Mouse (Mus musculus) right cerebral cortex, adult 18-20 months (tissue): ENCODE results near the gene Slc9a1.

Experiments
- DNase-seq: peaks from one replicate; pipeline ENCODE4 v3.0.0; 2022; ENCODE audit warnings: mixed read lengths

The Slc9a1 gene

DNA sequence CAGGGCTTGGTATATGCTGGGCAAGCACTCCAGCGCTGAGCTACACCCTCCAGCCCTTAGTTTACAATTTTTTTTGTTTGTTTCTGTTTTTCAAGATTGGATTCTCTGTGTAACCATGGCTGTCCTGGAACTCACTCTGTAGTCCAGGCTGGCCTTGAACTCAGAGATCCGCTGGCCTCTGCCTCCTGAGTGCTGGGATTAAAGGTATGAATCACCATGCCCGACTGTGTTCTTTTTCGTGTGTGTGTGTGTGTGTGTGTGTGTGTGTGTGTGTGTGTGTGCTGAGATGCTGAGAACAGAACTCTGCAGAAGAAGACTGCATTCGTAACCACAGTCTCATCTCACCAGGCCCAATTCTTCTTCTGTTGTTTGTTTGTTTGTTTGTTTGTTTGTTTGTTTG, 34.8 kb downstream of the Slc9a1 start:
- no peak for DNase-seq

DNA sequence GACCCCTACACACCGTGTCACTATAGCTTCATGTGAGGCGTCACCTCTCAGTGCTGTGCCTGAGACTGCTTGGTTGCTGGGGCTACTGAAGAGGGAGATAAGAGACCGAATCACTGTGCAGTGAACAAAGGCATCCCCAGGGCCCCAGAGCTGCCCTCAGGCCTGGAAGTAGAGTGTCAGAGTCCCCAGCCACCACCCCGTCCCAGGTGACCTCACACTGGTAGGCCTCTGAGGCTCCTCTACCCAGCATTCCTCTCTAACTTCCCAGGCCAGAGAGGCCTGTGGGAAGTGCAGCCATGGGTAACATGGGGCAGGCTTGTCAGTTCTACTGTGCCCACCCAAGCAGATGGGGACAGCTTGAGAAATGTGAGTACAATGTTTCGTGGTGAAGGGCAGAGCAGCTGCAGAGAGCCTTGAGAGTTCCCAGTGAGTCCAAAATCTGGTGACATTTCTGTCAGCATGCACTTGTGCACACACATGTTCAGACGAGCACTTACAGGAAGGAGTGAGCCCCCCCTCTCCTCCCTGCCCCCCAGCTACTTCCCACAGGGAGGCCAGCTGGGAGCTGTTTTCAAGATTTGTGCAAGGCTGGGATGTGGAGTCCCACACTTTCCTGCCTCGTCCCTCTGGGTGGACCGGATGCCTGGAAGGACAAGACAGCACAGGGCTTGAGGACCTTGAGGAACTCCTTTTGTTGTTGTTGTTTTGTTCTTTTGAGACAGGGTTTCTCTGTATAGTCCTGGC, 37.0 kb downstream of the Slc9a1 start:
- DNase-seq = no peak

DNA sequence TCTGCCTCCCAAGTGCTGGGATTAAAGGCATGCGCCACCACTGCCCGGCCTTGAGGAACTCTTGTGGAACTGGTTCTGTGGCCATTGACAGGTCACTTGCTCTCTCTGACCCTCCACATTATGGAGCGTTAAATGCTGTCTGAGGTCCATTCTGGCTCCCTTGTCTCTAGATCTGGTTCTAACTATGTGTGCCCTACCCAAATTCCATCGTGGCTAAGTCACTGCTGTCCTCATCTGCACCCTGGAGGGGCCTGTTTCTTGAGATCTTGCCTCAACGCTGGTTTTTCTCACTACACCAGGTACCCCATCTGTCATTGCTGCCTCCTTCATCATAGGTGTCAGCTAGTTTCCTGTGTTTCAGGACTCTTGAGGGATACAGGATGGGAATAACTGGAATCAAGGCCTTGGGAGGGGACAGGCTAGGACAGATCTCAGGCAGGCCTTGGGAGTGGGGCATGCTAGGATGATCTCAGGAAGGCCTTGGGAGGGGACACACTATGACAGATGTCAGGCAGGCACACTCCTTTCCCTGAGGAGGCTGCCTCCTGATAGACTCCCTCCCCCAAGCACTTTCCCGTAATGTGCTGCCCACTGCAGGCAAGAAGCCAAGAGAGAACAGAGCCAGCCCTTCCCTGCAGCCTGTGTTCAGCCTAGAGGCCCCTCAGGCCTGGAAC, 37.7 kb downstream of the Slc9a1 start:
- DNase-seq = no peak

DNA sequence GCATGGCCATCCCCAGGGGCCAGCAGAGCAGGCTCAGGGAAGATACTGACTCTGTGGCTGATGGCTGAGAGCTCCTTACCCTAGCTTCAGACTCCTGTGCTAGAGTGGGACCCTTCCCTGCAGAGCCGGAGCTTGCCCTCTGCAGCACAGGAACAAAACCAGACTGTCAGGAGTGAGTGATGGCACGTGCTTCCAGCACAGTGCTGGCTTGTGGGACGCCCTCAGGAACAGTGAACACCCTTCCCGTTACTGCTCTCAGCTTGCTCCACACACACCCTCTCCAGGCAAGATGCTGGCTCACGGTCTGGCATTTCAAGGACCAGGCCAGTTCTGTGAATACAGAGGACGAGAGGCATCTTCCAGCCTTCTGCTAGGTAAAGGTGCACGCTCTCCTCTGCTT, 38.5 kb downstream of the Slc9a1 start:
- DNase-seq = no peak

DNA sequence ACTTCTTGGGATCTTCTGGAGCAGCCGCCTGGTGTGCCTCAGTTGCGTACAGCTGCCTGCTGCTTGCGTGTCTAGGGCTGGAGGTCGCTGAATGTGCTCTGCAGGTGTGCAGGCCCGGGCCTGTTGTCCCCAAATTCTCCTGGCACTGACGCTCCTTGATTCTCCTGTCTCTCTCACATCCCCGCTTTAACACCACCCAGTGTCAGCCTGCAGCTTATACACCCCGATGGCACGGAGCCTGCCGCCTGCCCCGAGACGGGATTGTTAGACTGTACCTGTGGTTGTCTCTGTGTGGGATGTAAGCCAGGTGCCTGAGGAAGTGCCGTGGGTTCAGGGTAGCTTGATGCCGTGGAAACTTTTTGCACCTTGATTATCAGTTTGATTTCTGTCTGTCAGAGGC, 41.5 kb downstream of the Slc9a1 start:
- no peak for DNase-seq

DNA sequence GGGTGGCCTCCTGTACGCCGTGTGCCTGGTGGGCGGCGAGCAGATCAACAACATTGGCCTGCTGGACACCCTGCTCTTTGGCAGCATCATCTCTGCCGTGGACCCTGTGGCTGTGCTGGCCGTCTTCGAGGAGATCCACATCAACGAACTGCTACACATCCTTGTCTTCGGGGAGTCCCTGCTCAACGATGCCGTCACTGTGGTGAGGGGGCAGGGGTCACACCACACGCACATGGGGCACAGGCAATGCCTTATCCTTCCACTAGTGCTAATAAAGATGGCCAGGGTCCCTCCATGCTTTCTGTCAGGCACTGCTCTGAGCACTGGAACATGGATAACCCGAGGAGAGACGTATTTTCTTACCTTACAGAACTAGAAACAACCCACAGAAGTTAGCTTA, 42.6 kb downstream of the Slc9a1 start:
- DNase-seq = no peak

DNA sequence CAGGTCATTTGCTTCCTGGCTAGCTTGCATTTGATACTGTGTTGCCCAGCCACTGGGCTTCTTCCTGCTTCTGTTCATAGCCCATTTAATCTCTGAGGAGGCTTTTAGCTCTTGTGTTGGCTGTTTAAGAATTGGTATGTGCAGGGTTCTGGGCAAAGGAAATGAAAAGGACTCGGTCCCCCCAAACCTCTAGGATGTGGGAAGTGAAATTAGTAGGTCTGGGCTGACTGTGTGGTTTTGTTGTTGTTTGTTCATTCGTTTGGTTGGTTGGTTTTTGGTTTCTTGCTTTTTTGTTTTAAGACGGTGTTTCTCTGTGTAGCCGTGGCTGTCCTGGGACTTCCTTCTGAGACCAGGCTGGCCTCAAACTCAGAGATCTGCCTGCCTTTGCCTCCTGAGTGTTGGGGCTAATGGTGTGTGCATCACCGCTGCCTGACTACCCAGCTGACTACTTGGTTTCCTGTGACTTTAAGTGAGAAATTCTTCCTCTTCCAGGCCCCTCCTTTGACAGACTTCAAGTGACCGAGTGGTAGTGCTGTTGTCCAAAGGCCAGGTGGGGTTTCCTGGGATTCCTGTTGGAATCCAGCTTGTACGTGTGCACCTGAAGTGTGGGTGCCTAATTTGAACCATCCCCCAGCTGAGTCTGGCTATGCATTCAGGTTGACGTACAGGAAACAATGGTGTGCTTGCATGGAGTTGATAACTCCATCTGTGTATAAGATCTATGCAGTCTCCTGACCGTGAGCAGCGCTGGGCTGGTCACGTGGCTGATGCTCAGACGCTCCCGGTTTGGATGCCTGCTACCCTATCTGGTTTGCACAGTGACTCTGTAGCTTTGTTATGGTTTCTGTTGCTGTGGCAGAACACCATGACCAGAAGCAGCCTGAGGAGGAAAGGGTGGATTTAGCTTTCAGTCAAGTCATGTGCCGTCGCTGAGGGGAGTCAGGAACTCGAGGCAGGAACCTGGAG, 43.4 kb downstream of the Slc9a1 start:
- no peak for DNase-seq

DNA sequence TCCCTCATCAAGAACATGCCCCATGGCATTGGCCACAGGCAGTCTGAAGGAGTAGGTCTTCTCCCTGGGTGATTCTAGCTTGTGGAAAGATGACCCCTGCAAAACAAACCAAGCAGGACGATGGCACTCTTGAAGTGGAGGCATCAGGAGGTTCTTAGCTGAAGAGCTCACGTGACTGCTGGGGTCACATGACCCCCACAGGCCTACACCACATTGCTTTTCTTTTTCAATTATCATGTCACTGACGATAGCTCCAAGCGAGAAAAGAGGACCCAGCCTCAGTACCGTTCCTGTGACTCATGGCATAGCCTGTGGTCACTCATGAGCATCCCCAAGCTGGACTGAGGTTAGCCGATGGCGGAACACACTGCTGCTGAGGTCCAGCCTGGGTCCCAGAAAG, 44.1 kb downstream of the Slc9a1 start:
- DNase-seq = no peak

DNA sequence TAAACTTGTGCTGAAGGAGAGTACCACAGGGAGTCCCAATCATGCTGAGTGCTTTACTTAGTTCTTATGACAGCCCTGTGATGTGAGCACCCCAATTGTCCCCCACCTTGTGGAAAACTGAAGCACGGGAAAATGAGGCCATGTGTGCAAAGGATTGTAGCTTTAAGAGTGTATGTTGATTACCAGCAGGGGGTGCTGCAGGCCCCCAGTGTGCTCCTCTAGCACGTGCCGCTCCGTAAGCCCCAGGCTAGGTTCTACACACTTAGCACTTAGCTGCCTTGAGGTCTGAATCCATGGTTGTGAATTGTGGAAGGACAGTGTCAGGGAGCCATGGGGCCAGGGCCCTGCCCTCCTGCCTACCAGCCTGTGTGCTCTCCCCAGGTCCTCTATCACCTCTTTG, 45.4 kb downstream of the Slc9a1 start:
- DNase-seq = no peak

DNA sequence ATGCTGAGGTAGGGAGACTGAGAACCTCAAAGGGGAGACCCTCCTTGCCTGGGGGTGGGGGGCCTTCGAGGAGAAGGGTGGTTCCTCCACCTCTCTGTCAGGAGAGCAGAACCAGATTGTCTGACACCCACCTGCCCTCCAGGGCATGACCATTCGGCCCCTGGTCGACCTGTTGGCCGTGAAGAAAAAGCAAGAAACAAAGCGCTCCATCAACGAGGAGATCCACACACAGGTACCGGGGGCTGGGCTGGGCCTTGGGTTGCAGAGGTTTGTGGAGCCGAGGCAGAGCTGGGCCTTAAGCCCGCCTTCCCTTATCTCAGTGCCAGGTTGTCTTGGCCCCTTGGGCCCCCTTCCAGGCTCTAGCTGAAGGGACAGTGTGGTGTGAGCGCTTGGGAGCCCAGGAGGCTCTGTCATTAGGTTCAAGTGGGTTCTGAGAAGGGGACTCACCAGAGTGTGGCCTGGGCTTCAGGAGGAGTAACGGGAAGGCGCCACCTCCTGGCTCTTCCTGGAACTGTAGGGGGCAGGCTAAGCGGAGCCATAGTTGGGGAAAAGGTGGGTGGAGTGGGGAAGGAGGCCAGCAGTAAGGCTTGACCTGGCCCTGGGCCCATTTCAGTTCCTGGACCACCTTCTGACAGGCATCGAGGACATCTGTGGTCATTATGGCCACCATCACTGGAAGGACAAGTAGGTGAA, 50.0 kb downstream of the Slc9a1 start:
- DNase-seq = peak; percentile 30

DNA sequence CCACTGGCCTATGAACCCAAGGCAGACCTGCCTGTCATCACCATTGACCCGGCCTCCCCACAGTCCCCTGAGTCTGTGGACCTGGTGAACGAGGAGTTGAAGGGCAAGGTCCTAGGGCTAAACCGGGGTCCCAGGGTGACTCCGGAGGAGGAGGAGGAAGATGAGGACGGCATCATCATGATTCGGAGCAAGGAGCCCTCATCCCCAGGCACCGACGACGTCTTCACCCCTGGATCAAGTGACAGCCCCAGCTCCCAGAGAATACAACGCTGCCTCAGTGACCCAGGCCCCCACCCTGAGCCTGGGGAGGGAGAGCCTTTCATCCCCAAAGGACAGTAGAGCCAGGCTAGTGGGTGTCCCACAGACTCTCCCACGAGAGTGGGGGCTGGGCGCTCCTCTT, 52.5 kb downstream of the Slc9a1 start:
- DNase-seq = no peak

DNA sequence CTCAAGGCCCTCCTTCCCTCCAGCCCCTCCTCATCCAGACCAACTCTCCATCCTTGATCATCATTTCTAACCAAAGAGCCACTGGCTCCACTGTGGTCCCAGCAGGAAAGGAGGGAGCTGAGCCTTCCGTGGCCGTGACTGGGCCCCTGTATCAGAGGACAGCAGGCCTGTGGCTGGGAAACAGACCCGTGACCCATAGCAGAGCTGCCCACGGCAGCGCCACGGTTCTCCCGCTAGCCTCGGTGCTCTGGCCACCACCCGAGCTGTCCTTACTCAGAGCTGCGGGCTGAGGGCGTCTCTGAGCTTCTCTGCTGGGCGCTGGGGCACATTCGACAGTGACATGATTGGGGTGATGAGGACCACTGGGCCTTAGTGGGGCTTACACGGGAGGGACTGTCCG, 53.1 kb downstream of the Slc9a1 start:
- DNase-seq = no peak

DNA sequence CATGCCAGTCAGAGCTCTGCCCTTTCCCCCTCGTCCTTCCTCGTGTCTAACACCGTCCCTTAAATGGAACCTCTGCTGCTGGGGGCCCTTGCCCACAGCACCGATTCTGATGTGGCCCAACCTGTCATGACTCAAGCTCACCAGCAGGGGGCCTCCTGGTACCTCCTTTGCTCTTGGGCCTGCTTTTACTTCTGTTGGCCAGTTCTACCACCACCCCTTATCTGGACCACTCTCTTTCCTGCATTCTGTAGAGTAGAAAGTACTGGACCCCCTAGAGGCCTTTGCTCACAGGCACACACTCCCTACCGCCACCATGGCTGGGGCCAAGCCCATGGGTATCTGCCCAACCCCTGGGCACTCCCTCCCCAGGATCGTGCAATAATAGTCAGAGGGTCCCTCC, 53.6 kb downstream of the Slc9a1 start:
- peak; percentile 31 for DNase-seq

DNA sequence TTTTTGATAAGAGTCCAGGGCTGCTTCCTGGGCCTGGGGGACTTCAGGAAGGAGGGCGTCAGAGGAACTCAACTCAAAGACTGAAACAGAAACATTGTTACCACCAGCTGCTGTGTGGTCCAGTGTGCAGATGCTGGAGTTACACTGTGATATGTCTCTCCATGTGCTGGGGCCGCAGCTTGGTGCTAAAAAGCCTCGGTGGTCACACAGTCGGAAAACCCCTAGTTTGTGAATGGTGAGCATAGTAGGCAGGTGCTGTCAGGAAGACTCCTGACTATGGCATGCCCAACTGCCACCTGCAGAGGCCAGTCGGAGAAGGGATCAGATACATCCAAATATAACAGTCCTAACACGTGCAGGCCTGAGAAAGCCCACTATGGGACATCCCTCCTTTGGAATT, 54.2 kb downstream of the Slc9a1 start:
- no peak for DNase-seq

DNA sequence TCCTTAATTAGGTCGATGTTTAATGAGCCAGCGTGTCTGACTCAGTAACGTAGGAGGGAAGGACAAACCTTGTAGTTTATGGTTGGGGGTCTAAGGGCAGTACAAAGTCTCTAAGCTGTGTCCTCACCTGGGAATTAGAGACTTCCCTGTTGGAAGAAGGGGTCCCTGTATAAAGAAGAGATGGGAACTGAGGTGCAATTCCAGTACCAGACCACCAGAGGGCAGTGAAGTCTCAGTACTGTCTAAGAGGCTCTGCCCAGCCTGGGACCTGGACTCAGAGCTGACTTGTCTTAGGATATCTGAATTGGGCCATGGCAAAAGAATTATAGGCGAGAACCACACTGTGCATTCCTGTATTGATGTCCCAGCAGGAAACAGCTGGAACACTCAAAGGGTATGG, 54.6 kb downstream of the Slc9a1 start:
- DNase-seq = peak; percentile 56

DNA sequence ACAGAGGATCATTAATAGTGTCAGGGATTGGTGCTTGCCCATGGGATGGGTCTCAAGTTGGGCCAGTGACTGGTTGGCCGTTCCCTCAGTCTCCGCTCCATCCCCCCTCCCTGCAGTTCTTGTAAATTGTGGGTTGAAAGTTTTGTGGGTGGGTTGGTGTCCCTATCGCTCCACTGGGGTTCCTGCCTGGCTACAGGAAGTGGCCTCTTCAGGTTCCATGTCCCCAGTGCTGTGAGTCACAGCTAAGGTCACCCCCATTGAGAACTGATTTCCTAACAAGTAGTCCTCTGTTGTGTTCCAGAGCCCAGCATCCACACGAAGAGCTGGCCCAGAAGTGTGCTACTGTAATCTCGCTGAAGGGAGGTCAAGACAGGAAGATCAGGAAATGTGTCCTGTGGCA, 56.6 kb downstream of the Slc9a1 start:
- no peak for DNase-seq

DNA sequence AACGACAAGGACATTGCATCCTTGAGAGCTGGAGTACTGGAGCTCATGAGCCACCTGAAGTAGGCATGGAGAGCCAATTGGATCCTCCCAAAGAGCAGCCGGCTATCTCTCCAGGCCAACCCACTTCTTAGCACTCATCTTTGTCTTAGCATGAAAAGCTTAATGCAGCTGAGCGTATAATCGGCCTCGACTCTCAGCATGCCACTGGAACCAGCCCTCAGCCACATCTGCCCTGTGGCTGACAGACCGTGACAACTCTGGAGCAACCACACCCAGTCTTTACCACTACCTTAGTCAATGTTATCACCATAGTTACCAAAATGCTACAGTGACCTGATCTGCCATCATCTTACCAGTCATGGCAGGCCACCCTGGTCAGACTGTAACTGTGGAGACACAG, 62.0 kb downstream of the Slc9a1 start:
- DNase-seq = no peak

DNA sequence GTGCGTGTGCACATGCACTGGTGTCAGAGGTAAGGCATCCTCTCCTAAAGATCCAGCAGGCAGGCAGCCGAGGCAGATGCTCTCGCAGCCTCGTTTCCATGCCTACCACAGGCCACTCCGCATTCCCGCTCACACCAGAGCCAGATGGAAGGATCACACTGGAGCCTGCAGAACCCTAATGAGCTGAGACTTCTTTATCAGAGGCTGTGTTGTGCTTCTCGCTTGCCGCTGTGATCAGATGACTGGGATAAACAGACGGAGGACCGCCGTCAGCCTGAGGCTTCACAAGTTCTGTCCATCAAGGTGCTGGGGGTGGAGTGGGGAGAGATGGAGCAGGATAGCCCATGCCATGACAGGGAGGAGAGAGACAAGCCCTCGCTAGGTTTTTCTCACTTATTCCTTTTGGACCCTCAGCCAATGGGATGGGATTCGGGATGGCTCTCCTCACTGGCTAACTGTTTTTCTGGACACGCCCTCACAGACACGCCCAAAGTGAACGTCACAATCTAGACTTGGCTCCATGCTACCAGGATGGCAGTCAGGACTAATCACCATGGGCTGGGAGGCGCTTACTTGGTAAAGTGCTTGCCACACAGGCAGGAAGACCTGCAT, 63.2 kb downstream of the Slc9a1 start:
- DNase-seq = peak; percentile 49

DNA sequence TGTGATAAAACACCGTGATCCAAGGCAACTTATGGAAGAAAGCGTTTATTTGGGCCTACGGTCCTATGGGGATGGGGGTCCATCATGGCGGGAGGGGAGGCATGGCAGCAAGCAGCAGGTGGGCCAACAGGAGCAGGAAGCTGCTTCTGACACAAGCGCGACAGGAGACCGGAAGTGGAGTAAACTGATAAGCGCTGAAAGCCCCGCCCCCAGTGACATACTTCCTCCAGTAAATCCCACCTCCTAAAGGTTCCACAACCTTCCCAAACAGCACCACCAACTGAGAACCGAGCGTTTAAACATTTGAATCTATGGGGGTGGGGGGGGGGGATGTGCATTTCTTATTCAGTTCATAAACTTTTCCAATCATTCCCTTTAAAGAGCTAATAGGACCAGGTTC, 66.4 kb downstream of the Slc9a1 start:
- DNase-seq = no peak

DNA sequence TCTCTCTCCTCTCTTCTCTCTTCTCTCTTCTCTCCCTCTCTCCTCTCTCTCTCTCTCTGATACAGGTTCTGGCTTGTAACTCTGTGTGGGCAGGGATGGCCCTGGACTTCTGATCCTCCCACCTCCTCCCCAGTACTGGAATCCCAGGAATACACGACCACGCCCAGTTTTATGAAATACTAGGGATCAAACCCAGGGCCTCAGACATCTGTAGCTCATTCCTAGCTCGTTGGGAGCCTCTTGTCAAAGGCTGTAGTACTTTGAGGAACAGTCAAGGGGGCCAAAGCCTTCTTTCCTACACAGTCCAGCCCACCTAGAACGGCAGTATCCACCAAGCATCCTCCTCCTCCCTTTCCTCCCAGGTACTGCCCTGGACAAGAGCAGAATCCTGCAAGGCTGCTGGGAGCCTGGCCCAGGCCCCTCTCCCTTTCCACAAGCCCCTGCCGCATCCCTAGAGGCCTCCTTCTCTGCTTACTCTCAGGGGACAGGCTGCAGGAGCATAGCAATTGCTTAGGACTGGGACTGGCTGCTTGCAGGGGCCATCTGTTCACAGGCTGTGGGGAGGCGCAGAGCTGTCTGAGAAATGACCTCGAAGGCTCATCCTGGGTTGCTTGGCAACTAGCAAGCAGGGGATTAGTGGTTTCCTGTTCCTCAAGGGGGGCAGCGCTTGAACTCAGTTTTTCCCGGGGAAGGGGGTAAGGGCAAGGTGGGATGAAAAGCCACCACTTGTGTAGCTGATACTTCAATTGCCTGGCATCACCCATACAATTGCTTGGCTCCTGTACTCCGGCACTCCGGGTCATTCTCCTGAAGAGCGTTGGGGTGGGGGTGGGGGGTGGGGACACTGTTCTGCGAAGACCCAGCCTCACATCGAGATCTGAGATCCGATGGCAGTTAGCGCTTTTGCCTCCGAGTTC, 70.2 kb downstream of the Slc9a1 start:
- DNase-seq = no peak

DNA sequence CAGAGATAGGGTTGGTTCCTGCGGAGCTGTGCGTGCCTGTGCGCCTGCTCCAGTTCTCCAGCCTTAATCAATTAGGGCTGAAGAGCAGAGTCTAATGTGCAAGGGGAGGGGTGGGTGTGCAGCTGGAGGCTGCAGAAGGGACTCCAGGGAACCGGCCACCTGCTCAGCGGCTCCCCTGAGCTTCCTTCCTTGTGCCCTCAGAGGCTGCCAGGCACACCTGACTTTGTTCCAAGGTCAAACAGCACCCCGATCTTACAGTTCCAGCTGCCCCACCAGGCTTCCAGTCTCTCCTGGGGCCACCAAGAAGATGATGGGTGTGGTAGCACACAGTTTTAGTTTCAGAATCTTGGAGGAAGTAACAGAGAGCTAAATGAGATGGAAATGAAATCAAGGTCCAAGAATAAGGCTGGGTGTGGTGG, 70.9 kb downstream of the Slc9a1 start:
- no peak for DNase-seq
